Mouse (Mus musculus): ENCODE data around the gene Clptm1l. TPM values are rescaled to one million over a fixed set of nuclear protein-coding genes. Genes with fewer than 3 reads are reported as not detected.

The Clptm1l gene
- polyA plus RNA-seq, 1 experiment from 2014 or later, result 128 TPM

- Histone ChIP-seq H3K4me2 (ENCODE audit: low read depth) (peak overlapping the region; percentile 84), H3K9me3 (ENCODE audit: control insufficient read depth, low read length) (no peaks in the 10 kb centered on the region), H3K27me3 (ENCODE audit: control insufficient read depth, insufficient read depth, low read length) (no peaks in the 10 kb centered on the region), H3K27ac (ENCODE audit: low read depth, low read length) (no peak overlapping the region), H3K9ac (ENCODE audit: low read length) (peak overlapping the region; percentile 66), H3K36me3 (ENCODE audit: control insufficient read depth, insufficient read depth, low read length) (peaks cover 4% of the 10 kb centered on the region; the same call in 1 of the 2 replicates), H3K4me1 (ENCODE audit: control insufficient read depth, insufficient read depth, low read length) (peaks cover 3% of the 10 kb centered on the region), H3K4me3 (ENCODE audit: low read depth, low read length) (peak overlapping the region; percentile 68)
- peak; percentile 31 for DNase-seq (ENCODE audit: low spot score)
- WGBS, result 4% methylated on average over 39 of the region's 39 CpGs
- ATAC-seq (ENCODE audit: insufficient read depth, low FRiP score, low TSS enrichment), result peak; percentile 76
These were observed 551 bp downstream of the Clptm1l start for GRCm38 (mm10) chr13:73604156-73604957.

GRCm38 (mm10) chr13:73618406-73618805 is 14.6 kb downstream of the Clptm1l start:
- H3K4me2 ChIP-seq (ENCODE audit: low read depth), result no peak overlapping the region
- 93% methylated on average over 5 of the region's 5 CpGs for WGBS
- H3K4me1 ChIP-seq (ENCODE audit: control insufficient read depth, insufficient read depth, low read length), result no peaks in the 10 kb centered on the region
- H3K4me3 ChIP-seq (ENCODE audit: low read depth, low read length), result no peak overlapping the region
- DNase-seq (ENCODE audit: low spot score) (no peak), ATAC-seq (ENCODE audit: insufficient read depth, low FRiP score, low TSS enrichment) (no peak)
- no peaks in the 10 kb centered on the region for H3K27me3 ChIP-seq (ENCODE audit: control insufficient read depth, insufficient read depth, low read length)
- no peak overlapping the region for H3K27ac ChIP-seq (ENCODE audit: low read depth, low read length)
- peaks cover 10% of the 10 kb centered on the region for H3K36me3 ChIP-seq (ENCODE audit: control insufficient read depth, insufficient read depth, low read length)
- H3K9me3 ChIP-seq (ENCODE audit: control insufficient read depth, low read length), result no peaks in the 10 kb centered on the region
- H3K9ac ChIP-seq (ENCODE audit: low read length), result no peak overlapping the region

DNA sequence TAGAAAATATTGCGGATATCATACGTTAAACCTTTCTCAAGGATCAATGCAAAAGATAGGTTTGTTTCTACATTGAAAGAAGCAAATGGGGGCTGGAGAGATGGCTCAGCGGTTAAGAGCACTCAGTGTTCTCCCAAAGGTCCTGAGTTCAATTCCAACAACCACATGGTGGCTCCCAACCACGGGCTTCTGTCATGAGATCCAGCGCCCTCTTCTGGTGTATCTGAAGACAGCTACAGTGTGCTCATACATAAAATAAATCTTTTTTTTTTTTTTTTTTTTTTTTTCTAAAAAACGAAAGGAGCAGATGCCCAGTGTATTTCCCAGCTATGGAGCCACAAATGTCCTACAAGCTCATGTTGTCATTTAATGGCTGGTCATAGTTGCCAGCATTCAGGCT is 16.8 kb downstream of the Clptm1l start:
- H3K9ac ChIP-seq (ENCODE audit: low read length), result no peak overlapping the region
- 79% methylated on average over 6 of the region's 6 CpGs for WGBS
- ATAC-seq (ENCODE audit: insufficient read depth, low FRiP score, low TSS enrichment), result no peak
- H3K4me1 ChIP-seq (ENCODE audit: control insufficient read depth, insufficient read depth, low read length), result no peaks in the 10 kb centered on the region
- H3K36me3 ChIP-seq (ENCODE audit: control insufficient read depth, insufficient read depth, low read length), result peaks cover 8% of the 10 kb centered on the region
- no peak overlapping the region for H3K4me3 ChIP-seq (ENCODE audit: low read depth, low read length)
- H3K27ac ChIP-seq (ENCODE audit: low read depth, low read length), result no peak overlapping the region
- no peak for DNase-seq (ENCODE audit: low spot score)
- H3K4me2 ChIP-seq (ENCODE audit: low read depth), result no peak overlapping the region
- no peaks in the 10 kb centered on the region for H3K27me3 ChIP-seq (ENCODE audit: control insufficient read depth, insufficient read depth, low read length)
- no peaks in the 10 kb centered on the region for H3K9me3 ChIP-seq (ENCODE audit: control insufficient read depth, low read length)

- Histone ChIP-seq H3K27me3 (ENCODE audit: control insufficient read depth, insufficient read depth, low read length) (no peaks in the 10 kb centered on the region), H3K9me3 (ENCODE audit: control insufficient read depth, low read length) (no peaks in the 10 kb centered on the region), H3K4me1 (ENCODE audit: control insufficient read depth, insufficient read depth, low read length) (peaks cover 3% of the 10 kb centered on the region; the same call in 1 of the 2 replicates), H3K36me3 (ENCODE audit: control insufficient read depth, insufficient read depth, low read length) (no peaks in the 10 kb centered on the region; the same call in 1 of the 2 replicates), H3K9ac (ENCODE audit: low read length) (peak overlapping the region; percentile 77), H3K4me3 (ENCODE audit: low read depth, low read length) (peak overlapping the region; percentile 54), H3K4me2 (ENCODE audit: low read depth) (peak overlapping the region; percentile 96), H3K27ac (ENCODE audit: low read depth, low read length) (no peak overlapping the region)
- DNase-seq (ENCODE audit: low spot score) (no peak), ATAC-seq (ENCODE audit: insufficient read depth, low FRiP score, low TSS enrichment) (no peak; the same call in 1 of the 2 replicates)
- 42% methylated on average over 6 of the region's 6 CpGs for WGBS
These were observed 22.6 kb downstream of the Clptm1l start for GRCm38 (mm10) chr13:73626410-73626744.

- 10% methylated on average over 47 of the region's 47 CpGs for WGBS
- Histone ChIP-seq H3K4me3 (ENCODE audit: low read depth, low read length) (peak within 1 kb of the TSS; percentile 54), H3K9me3 (ENCODE audit: control insufficient read depth, low read length) (no peaks in the 10 kb centered on the region), H3K4me2 (ENCODE audit: low read depth) (peak within 1 kb of the TSS; percentile 96), H3K27ac (ENCODE audit: low read depth, low read length) (no peak within 1 kb of the TSS), H3K4me1 (ENCODE audit: control insufficient read depth, insufficient read depth, low read length) (peaks cover 3% of the 10 kb centered on the region; the same call in 1 of the 2 replicates), H3K9ac (ENCODE audit: low read length) (peak within 1 kb of the TSS; percentile 77), H3K36me3 (ENCODE audit: control insufficient read depth, insufficient read depth, low read length) (no peaks in the 10 kb centered on the region; the same call in 1 of the 2 replicates), H3K27me3 (ENCODE audit: control insufficient read depth, insufficient read depth, low read length) (no peaks in the 10 kb centered on the region)
- ATAC-seq (ENCODE audit: insufficient read depth, low FRiP score, low TSS enrichment), result peak; percentile 79
- peak; percentile 72 for DNase-seq (ENCODE audit: low spot score)
These were observed 23.1 kb downstream of the Clptm1l start, which contains the start of gene Tert for GRCm38 (mm10) chr13:73626745-73627549. Gene Tert (plus strand): TSS chr13:73626911.

DNA sequence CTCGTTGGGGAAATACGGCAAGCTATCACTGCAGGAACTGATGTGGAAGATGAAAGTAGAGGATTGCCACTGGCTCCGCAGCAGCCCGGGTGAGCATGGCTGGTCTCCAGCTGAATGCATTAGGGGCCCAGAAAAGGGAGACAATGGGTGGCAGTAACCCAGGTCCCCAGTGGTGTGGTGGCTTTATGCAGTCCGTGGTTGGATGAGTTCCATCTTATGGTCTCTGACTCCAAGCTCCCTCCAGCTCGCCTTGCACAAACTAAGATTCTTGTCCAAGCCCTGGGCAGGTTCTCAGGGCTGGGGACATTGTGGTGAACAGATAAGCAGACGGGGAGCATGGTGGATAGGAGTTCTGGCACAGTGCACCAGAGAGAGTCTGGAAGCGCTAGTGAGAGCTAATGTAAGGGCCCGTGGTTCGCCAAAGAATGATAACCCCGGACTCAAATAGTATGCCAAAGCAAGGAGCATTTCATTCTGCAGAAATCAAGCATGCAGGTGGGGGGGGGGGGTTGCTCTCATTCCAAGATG is 24.8 kb downstream of the Clptm1l start:
- peaks cover 3% of the 10 kb centered on the region; the same call in 1 of the 2 replicates for H3K4me1 ChIP-seq (ENCODE audit: control insufficient read depth, insufficient read depth, low read length)
- DNase-seq (ENCODE audit: low spot score) (no peak), ATAC-seq (ENCODE audit: insufficient read depth, low FRiP score, low TSS enrichment) (no peak)
- H3K9me3 ChIP-seq (ENCODE audit: control insufficient read depth, low read length), result no peaks in the 10 kb centered on the region
- H3K4me3 ChIP-seq (ENCODE audit: low read depth, low read length), result no peak overlapping the region
- H3K36me3 ChIP-seq (ENCODE audit: control insufficient read depth, insufficient read depth, low read length), result no peaks in the 10 kb centered on the region; the same call in 1 of the 2 replicates
- WGBS, result 93% methylated on average over 11 of the region's 11 CpGs
- H3K9ac ChIP-seq (ENCODE audit: low read length), result no peak overlapping the region
- no peak overlapping the region for H3K4me2 ChIP-seq (ENCODE audit: low read depth)
- H3K27ac ChIP-seq (ENCODE audit: low read depth, low read length), result no peak overlapping the region
- no peaks in the 10 kb centered on the region for H3K27me3 ChIP-seq (ENCODE audit: control insufficient read depth, insufficient read depth, low read length)

DNA sequence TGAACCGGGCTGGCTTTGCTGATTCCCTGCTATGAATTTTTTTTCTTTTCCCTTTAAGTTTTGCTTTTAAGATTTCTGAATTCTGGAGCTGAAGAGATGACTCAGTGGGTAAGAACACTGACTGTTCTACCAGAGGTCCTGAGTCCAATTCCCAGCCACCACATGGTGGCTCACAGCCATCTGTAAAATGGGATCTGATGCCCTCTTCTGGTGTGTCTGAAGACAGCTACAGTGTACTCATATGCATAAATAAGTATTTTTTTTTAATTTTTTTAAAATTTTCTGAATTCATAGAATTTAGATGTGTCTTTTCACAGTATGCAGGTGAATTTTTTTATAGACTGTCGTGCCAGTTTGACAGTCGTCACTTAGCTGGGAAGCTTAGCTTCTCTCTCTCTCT is 28.0 kb downstream of the Clptm1l start:
- Histone ChIP-seq H3K9ac (ENCODE audit: low read length) (no peak overlapping the region), H3K36me3 (ENCODE audit: control insufficient read depth, insufficient read depth, low read length) (no peaks in the 10 kb centered on the region; the same call in 1 of the 2 replicates), H3K27ac (ENCODE audit: low read depth, low read length) (no peak overlapping the region), H3K4me3 (ENCODE audit: low read depth, low read length) (no peak overlapping the region), H3K4me2 (ENCODE audit: low read depth) (no peak overlapping the region), H3K4me1 (ENCODE audit: control insufficient read depth, insufficient read depth, low read length) (peaks cover 3% of the 10 kb centered on the region; the same call in 1 of the 2 replicates), H3K27me3 (ENCODE audit: control insufficient read depth, insufficient read depth, low read length) (no peaks in the 10 kb centered on the region), H3K9me3 (ENCODE audit: control insufficient read depth, low read length) (no peaks in the 10 kb centered on the region)
- DNase-seq (ENCODE audit: low spot score) (no peak), ATAC-seq (ENCODE audit: insufficient read depth, low FRiP score, low TSS enrichment) (no peak)
- 92% methylated on average over 3 of the region's 3 CpGs for WGBS

DNA sequence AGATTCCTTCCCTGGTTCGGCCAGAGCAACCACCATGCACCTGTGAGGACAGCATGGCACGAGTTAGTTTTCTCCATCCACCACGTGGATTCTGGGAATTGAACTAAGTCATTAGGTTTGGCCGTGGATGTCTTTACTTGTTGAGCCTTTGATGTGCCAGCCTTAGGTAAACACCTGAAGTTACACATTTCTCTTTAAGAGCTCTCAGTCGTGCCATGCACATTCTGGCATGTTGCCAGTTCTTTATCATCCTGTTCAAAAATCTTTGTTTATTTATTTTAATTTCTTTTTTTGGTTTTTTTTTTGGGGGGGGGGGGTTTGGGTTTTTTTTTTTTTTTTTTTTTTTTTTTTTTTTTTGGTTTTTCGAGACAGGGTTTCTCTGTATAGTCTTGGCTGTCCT is 34.0 kb downstream of the Clptm1l start:
- no peak overlapping the region for H3K9ac ChIP-seq (ENCODE audit: low read length)
- 82% methylated on average over 5 of the region's 6 CpGs for WGBS
- ATAC-seq (ENCODE audit: insufficient read depth, low FRiP score, low TSS enrichment), result no peak
- no peak overlapping the region for H3K4me2 ChIP-seq (ENCODE audit: low read depth)
- no peaks in the 10 kb centered on the region for H3K27me3 ChIP-seq (ENCODE audit: control insufficient read depth, insufficient read depth, low read length)
- no peaks in the 10 kb centered on the region for H3K9me3 ChIP-seq (ENCODE audit: control insufficient read depth, low read length)
- DNase-seq (ENCODE audit: low spot score), result no peak
- H3K36me3 ChIP-seq (ENCODE audit: control insufficient read depth, insufficient read depth, low read length), result no peaks in the 10 kb centered on the region; the same call in 1 of the 2 replicates
- no peak overlapping the region for H3K4me3 ChIP-seq (ENCODE audit: low read depth, low read length)
- no peaks in the 10 kb centered on the region for H3K4me1 ChIP-seq (ENCODE audit: control insufficient read depth, insufficient read depth, low read length)
- H3K27ac ChIP-seq (ENCODE audit: low read depth, low read length), result no peak overlapping the region

Measured in neural tube, embryonic 11.5 days (tissue).